12 mouse cellular contexts compared by ENCODE assay signal in genomic region chr17:80756043-80756442, GRCm38 (mm10). TPM values are rescaled to one million over a fixed set of nuclear protein-coding genes. Genes with fewer than 3 reads are reported as not detected.
DNase-seq lines count a peak whose midpoint lies in the region; ATAC-seq and TF ChIP-seq lines count a peak whose summit lies in the region.
"Had no signal": no experiment of that assay in that cellular context is flagged by ENCODE, and none has a peak within 500 bp of the region (broad histone marks: within the 10 kb centered on the region; RNA-seq: fewer than 3 reads in every experiment).

No protein-coding gene starts in this region.

- no peaks in the 10 kb centered on the region for H3K27me3 ChIP-seq in limb, embryonic 12.5 days
- no peaks in the 10 kb centered on the region for H3K27me3 ChIP-seq in limb, embryonic 10.5 days (ENCODE audit: low read depth, poor library complexity, severe bottlenecking)
- no peaks in the 10 kb centered on the region for H3K27me3 ChIP-seq in lung, postnatal 0 days (replicated peaks; ENCODE audit: insufficient read depth, low read length)
- H3K27me3 ChIP-seq: midbrain, embryonic 13.5 days had no signal

- H3K27ac ChIP-seq in limb, embryonic 12.5 days = 0 out of 2 replicates have a peak overlapping the region, but pooled peaks have one; percentile 41
- H3K27ac ChIP-seq in limb, embryonic 10.5 days = no peak overlapping the region
- peak overlapping the region; percentile 7; the same call in 1 of the 2 replicates for H3K27ac ChIP-seq in lung, postnatal 0 days (ENCODE audit: low read length)
- H3K27ac ChIP-seq: heart, adult 2 months; midbrain, embryonic 13.5 days had no signal

- H3K4me1 ChIP-seq in limb, embryonic 12.5 days (replicated peaks) = peaks cover 26% of the 10 kb centered on the region
- peaks cover 23% of the 10 kb centered on the region for H3K4me1 ChIP-seq in limb, embryonic 10.5 days
- H3K4me1 ChIP-seq in lung, postnatal 0 days (ENCODE audit: insufficient read depth, low read depth, low read length) = peaks cover 7% of the 10 kb centered on the region; the same call in 1 of the 2 replicates

- no peak for ATAC-seq in limb, embryonic 12.5 days (ENCODE audit: insufficient number of reproducible peaks, insufficient read depth, low FRiP score, low TSS enrichment, low read depth)
- peak; percentile 83 for ATAC-seq in lung, postnatal 0 days
- no peak for ATAC-seq in CD4-positive, CD25-positive, alpha-beta regulatory T cell, adult 4 months
- ATAC-seq: forebrain, postnatal 0 days; midbrain, embryonic 13.5 days had no signal

- TF ChIP-seq EP300 in lung, postnatal 0 days (IDR thresholded peaks at IDR 0.05) = 0 out of 2 replicates have a peak, but pooled peaks have one; percentile 22

- H3K36me3 ChIP-seq in limb, embryonic 12.5 days = no peaks in the 10 kb centered on the region
- H3K36me3 ChIP-seq in limb, embryonic 10.5 days = no peaks in the 10 kb centered on the region
- H3K36me3 ChIP-seq in lung, postnatal 0 days (ENCODE audit: insufficient read depth, low read length) = no peaks in the 10 kb centered on the region
- H3K36me3 ChIP-seq: midbrain, embryonic 13.5 days had no signal

- no peak overlapping the region for H3K9ac ChIP-seq in limb, embryonic 12.5 days (replicated peaks)
- H3K9ac ChIP-seq in lung, postnatal 0 days (replicated peaks; ENCODE audit: low read depth) = no peak overlapping the region
- H3K9ac ChIP-seq: forebrain, postnatal 0 days; midbrain, embryonic 13.5 days had no signal

- no peak for TF ChIP-seq CTCF in lung, postnatal 0 days (IDR thresholded peaks at IDR 0.05)

- no peaks in the 10 kb centered on the region for H3K9me3 ChIP-seq in limb, embryonic 12.5 days
- no peaks in the 10 kb centered on the region for H3K9me3 ChIP-seq in limb, embryonic 10.5 days (replicated peaks)
- H3K9me3 ChIP-seq in lung, postnatal 0 days (ENCODE audit: low read length) = no peaks in the 10 kb centered on the region
- H3K9me3 ChIP-seq: midbrain, embryonic 13.5 days had no signal

- no peak overlapping the region for H3K4me2 ChIP-seq in limb, embryonic 12.5 days
- no peak overlapping the region for H3K4me2 ChIP-seq in lung, postnatal 0 days (replicated peaks; ENCODE audit: low read depth, low read length)
- H3K4me2 ChIP-seq: midbrain, embryonic 13.5 days had no signal

- 74% methylated on average over 5 of the region's 5 CpGs for WGBS in limb, embryonic 12.5 days
- 86% methylated on average over 5 of the region's 5 CpGs for WGBS in limb, embryonic 10.5 days
- WGBS in lung, postnatal 0 days = 56% methylated on average over 5 of the region's 5 CpGs

- no peak for DNase-seq in limb, embryonic 10.5 days (ENCODE audit: low spot score)
- DNase-seq in adrenal gland, postnatal 14 days = peak; percentile 30
- peak; percentile 46 for DNase-seq in kidney, adult 18-20 months
- DNase-seq in lung, postnatal 0 days (ENCODE audit: low spot score) = peak; percentile 37
- DNase-seq in ovary, postnatal 14 days (ENCODE audit: low spot score) = no peak
- DNase-seq in adipocyte (ENCODE audit: low spot score) = no peak
- DNase-seq: forebrain, postnatal 0 days; heart, adult 2 months; liver had no signal

- H3K4me3 ChIP-seq in limb, embryonic 12.5 days (replicated peaks) = no peak overlapping the region
- H3K4me3 ChIP-seq in limb, embryonic 10.5 days = no peak overlapping the region
- no peak overlapping the region for H3K4me3 ChIP-seq in lung, postnatal 0 days (ENCODE audit: low read depth, low read length)
- H3K4me3 ChIP-seq: heart, adult 2 months; midbrain, embryonic 13.5 days had no signal

RNA-seq across cellular contexts. Expression of gene Map4k3, which starts 27.8 kb away (rescaled TPM):
- polyA plus RNA-seq in limb, embryonic 12.5 days (2016; fragmentation: Nextera tagmentation; extraction: Ambion mirVana) = 35.8 and 37.0 TPM in 2 replicates
- polyA plus RNA-seq in limb, embryonic 10.5 days (2016; fragmentation: Nextera tagmentation; extraction: Ambion mirVana) = 19.3 and 25.3 TPM in 2 replicates
- total RNA-seq in adrenal gland, postnatal 14 days (2021) = 42.5 and 44.8 TPM in 2 replicates
- polyA plus RNA-seq in lung, postnatal 0 days (2015; fragmentation: Nextera tagmentation; extraction: Ambion mirVana) = 37.5 and 44.2 TPM in 2 replicates
- polyA plus RNA-seq in CD4-positive, CD25-positive, alpha-beta regulatory T cell, adult 4 months (2017; shearing (Covaris generic)) = 1 to 10 TPM; 3.3 to 6.3 TPM

Comparison
In these comparisons a context has a peak if more than half of its experiments do, and no peak if none do; other contexts are left out.
1. DNase-seq: peak in adrenal gland, postnatal 14 days (single experiment), kidney, adult 18-20 months (single experiment) and lung, postnatal 0 days (single experiment); none in limb, embryonic 10.5 days (single experiment), ovary, postnatal 14 days (single experiment) and adipocyte (single experiment).